In the genomic region with DNA sequence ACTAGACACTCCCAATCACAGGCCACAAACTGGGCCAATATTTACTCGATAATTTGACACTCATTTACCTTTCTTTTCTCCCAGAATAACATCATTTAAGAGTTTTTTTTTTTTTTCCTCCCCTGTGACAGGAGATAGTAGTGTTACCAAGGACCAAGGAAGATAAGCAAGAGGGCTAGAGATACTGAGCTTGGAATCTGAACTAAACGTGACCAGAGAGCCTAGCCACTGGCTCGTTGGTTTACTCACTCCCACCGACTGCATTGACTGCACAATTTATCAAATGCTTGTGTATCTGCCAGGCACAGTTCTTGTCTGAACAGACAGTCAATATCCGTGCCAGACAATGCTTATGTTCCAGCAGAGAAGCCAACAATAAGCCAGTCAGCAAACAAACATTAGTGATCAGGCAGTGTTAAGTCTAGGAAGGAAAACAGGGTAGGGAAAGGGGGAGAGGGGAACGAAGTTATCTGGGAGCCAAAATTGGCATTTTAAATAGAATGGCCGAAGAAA, we compare ENCODE assay signal across 16 mouse cellular contexts.
DNase-seq lines count a peak whose midpoint lies in the region; ATAC-seq and TF ChIP-seq lines count a peak whose summit lies in the region.
"Had no signal": no experiment of that assay in that cellular context is flagged by ENCODE, and none has a peak within 500 bp of the region (broad histone marks: within the 10 kb centered on the region; RNA-seq: fewer than 3 reads in every experiment).

No protein-coding gene starts in this region.

- no peaks in the 10 kb centered on the region for H3K79me2 ChIP-seq in liver, adult 2 months (ENCODE audit: control insufficient read depth, insufficient read depth, low read length)

- TF ChIP-seq POLR2A in liver, adult 2 months (IDR thresholded peaks at IDR 0.05; ENCODE audit: extremely low read depth, insufficient read depth, low read length), result no peak

- no peak overlapping the region for H3K9ac ChIP-seq in heart, embryonic 13.5 days
- H3K9ac ChIP-seq in liver, adult 2 months (ENCODE audit: low read depth, low read length), result no peak overlapping the region
- no peak overlapping the region for H3K9ac ChIP-seq in liver, embryonic 11.5 days (ENCODE audit: low read depth, low read length)
- H3K9ac ChIP-seq: embryonic facial prominence, embryonic 13.5 days; midbrain, embryonic 15.5 days had no signal

- peaks cover 40% of the 10 kb centered on the region for H3K4me1 ChIP-seq in heart, embryonic 13.5 days
- H3K4me1 ChIP-seq in liver, adult 2 months (ENCODE audit: control insufficient read depth, insufficient read depth, low read length), result no peaks in the 10 kb centered on the region
- H3K4me1 ChIP-seq in liver, embryonic 11.5 days (replicated peaks; ENCODE audit: control insufficient read depth, insufficient read depth, low read length), result no peaks in the 10 kb centered on the region; the same call in none of the 2 replicates

- 0 out of 2 replicates have a peak overlapping the region, but pooled peaks have one; percentile 12 for H3K27ac ChIP-seq in heart, embryonic 13.5 days (replicated peaks)
- H3K27ac ChIP-seq in liver, adult 2 months (replicated peaks; ENCODE audit: insufficient read depth, low read depth, low read length), result no peak overlapping the region
- no peak overlapping the region for H3K27ac ChIP-seq in liver, embryonic 11.5 days (ENCODE audit: low read depth, low read length)
- H3K27ac ChIP-seq: embryonic facial prominence, embryonic 13.5 days; midbrain, embryonic 15.5 days had no signal

- 18% methylated on average over 7 of the region's 7 CpGs for WGBS in heart, embryonic 13.5 days
- 35% methylated on average over 7 of the region's 7 CpGs for WGBS in liver, adult 2 months
- WGBS in liver, embryonic 11.5 days, result 28% methylated on average over 7 of the region's 7 CpGs

- no peak for ATAC-seq in heart, embryonic 13.5 days (ENCODE audit: extremely low read depth, insufficient number of reproducible peaks, low FRiP score, low TSS enrichment)
- ATAC-seq in liver, embryonic 11.5 days (replicated peaks; ENCODE audit: low FRiP score), result no peak
- ATAC-seq: intestine, embryonic 16.5 days; midbrain, embryonic 15.5 days had no signal

- no peaks in the 10 kb centered on the region for H3K36me3 ChIP-seq in heart, embryonic 13.5 days
- no peaks in the 10 kb centered on the region for H3K36me3 ChIP-seq in liver, adult 2 months (ENCODE audit: control insufficient read depth, insufficient read depth, low read length)
- no peaks in the 10 kb centered on the region for H3K36me3 ChIP-seq in liver, embryonic 11.5 days (ENCODE audit: control insufficient read depth, insufficient read depth, low read length)
- H3K36me3 ChIP-seq: embryonic facial prominence, embryonic 13.5 days; midbrain, embryonic 15.5 days had no signal

- H3K27me3 ChIP-seq in heart, embryonic 13.5 days (replicated peaks), result no peaks in the 10 kb centered on the region
- H3K27me3 ChIP-seq in liver, adult 2 months (ENCODE audit: control insufficient read depth, insufficient read depth, low read length), result no peaks in the 10 kb centered on the region
- H3K27me3 ChIP-seq in liver, embryonic 11.5 days (replicated peaks; ENCODE audit: control insufficient read depth, insufficient read depth, low read length), result no peaks in the 10 kb centered on the region
- H3K27me3 ChIP-seq: embryonic facial prominence, embryonic 13.5 days; midbrain, embryonic 15.5 days had no signal

- no peak for TF ChIP-seq CTCF in liver, adult 2 months (IDR thresholded peaks at IDR 0.05; ENCODE audit: low read depth, low read length)

- no peak overlapping the region for H3K4me2 ChIP-seq in heart, embryonic 13.5 days
- H3K4me2 ChIP-seq in liver, embryonic 11.5 days, result no peak overlapping the region
- H3K4me2 ChIP-seq: embryonic facial prominence, embryonic 13.5 days; midbrain, embryonic 15.5 days had no signal

- DNase-seq in heart, postnatal 4 days, result no peak
- peak; percentile 31 for DNase-seq in liver, adult 2 months (ENCODE audit: extremely low read depth, low read depth, low spot score)
- no peak for DNase-seq in liver, embryonic 11.5 days (ENCODE audit: low spot score)
- peak; percentile 43 for DNase-seq in Muller cell, postnatal 12 days (ENCODE audit: inconsistent ontology term)
- peak; percentile 25 for DNase-seq in lung, postnatal 10 days
- DNase-seq in kidney, adult 8-10 months, result no peak
- DNase-seq: adrenal gland, postnatal 36 days; cerebellum, adult 8-10 months; gastrocnemius, postnatal 36 days; liver; right cerebral cortex, adult 18-20 months; spleen, adult 18-20 months had no signal

- no peaks in the 10 kb centered on the region for H3K9me3 ChIP-seq in heart, embryonic 13.5 days
- no peaks in the 10 kb centered on the region for H3K9me3 ChIP-seq in liver, embryonic 11.5 days (ENCODE audit: control insufficient read depth, low read length)
- H3K9me3 ChIP-seq: embryonic facial prominence, embryonic 13.5 days; midbrain, embryonic 15.5 days had no signal

- no peak overlapping the region for H3K4me3 ChIP-seq in heart, embryonic 13.5 days
- no peak overlapping the region for H3K4me3 ChIP-seq in liver, adult 2 months (ENCODE audit: insufficient read depth, low read depth, low read length)
- no peak overlapping the region for H3K4me3 ChIP-seq in liver, embryonic 11.5 days (ENCODE audit: low read depth, low read length)
- H3K4me3 ChIP-seq: embryonic facial prominence, embryonic 13.5 days; midbrain, embryonic 15.5 days had no signal

Comparison
In these comparisons a context has a peak if more than half of its experiments do, and no peak if none do; other contexts are left out.
1. DNase-seq: peak in liver, adult 2 months (single experiment), Muller cell, postnatal 12 days (single experiment) and lung, postnatal 10 days (single experiment); none in heart, postnatal 4 days (single experiment), liver, embryonic 11.5 days (single experiment) and kidney, adult 8-10 months (0 of 2).